18 mouse cellular contexts compared by ENCODE assay signal in the genomic region with DNA sequence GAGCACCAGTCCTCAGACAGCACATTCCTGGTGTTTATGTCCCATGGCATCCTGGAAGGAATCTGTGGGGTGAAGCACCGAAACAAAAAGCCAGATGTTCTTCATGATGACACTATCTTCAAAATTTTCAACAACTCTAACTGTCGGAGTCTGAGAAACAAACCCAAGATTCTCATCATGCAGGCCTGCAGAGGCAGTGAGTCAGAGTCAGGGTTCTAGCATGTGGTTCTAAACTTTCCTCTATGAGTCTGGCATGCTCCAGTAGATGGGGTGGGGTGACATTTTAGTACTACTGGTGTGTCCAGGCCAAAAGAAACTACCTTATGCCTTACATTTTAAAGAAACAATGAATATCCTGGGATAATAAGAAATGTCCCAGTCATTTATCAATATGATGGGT. TPM values are rescaled to one million over a fixed set of nuclear protein-coding genes. Genes with fewer than 3 reads are reported as not detected.
"Had no signal": no experiment of that assay in that cellular context is flagged by ENCODE, and none has a peak within 500 bp of the region (broad histone marks: within the 10 kb centered on the region; RNA-seq: fewer than 3 reads in every experiment).

No protein-coding gene starts in this region.

- H3K36me3 ChIP-seq: lung, embryonic 15.5 days; midbrain, embryonic 13.5 days; midbrain, embryonic 15.5 days; neural tube, embryonic 12.5 days; stomach, embryonic 15.5 days had no signal

- H3K27me3 ChIP-seq: lung, embryonic 15.5 days; megakaryocyte, embryonic 14.5 days; midbrain, embryonic 13.5 days; midbrain, embryonic 15.5 days; neural tube, embryonic 12.5 days; stomach, embryonic 15.5 days had no signal

- H3K27ac ChIP-seq: lung, embryonic 15.5 days; macrophage; midbrain, embryonic 13.5 days; midbrain, embryonic 15.5 days; neural tube, embryonic 12.5 days; stomach, embryonic 15.5 days; stomach, postnatal 0 days had no signal

- DNase-seq: lung, adult 2 months; lung, postnatal 14 days; lung, postnatal 36 days; right cerebral cortex, postnatal 14 days; thymus, adult 2 months; thymus, postnatal 25 days; thymus, postnatal 4 days had no signal

- ATAC-seq: lung, postnatal 0 days; midbrain, embryonic 13.5 days; midbrain, embryonic 15.5 days had no signal

- H3K4me1 ChIP-seq: lung, embryonic 15.5 days; midbrain, embryonic 13.5 days; midbrain, embryonic 15.5 days; neural tube, embryonic 12.5 days; stomach, embryonic 15.5 days had no signal

- H3K4me3 ChIP-seq: lung, embryonic 15.5 days; megakaryocyte, embryonic 14.5 days; midbrain, embryonic 13.5 days; midbrain, embryonic 15.5 days; neural tube, embryonic 12.5 days; stomach, embryonic 15.5 days had no signal

RNA-seq across cellular contexts. Expression of gene Casp4, which starts 45.0 kb away (rescaled TPM):
- total RNA-seq: midbrain, postnatal 0 days had no signal
- polyA plus RNA-seq: neural tube, embryonic 14.5 days had no signal
